Mouse (Mus musculus) C2C12 (cell line): ENCODE data around the gene Mob3b. TPM values are rescaled to one million over a fixed set of nuclear protein-coding genes. Genes with fewer than 3 reads are reported as not detected.

ENCODE experiments used
- H3K27me3 ChIP-seq: one replicate; pipeline ENCODE4 v1.6.1; 2011; ENCODE audit not compliant: control insufficient read depth, insufficient read depth, insufficient read length
- H3K36me3 ChIP-seq: one replicate; pipeline ENCODE4 v1.6.1; 2011; ENCODE audit not compliant: control insufficient read depth, insufficient read depth
- H3K4me3 ChIP-seq: one replicate; pipeline ENCODE4 v1.5.1; 2011; ENCODE audit warnings: mild to moderate bottlenecking, control low read depth; ENCODE audit not compliant: poor library complexity, insufficient read depth, severe bottlenecking
- H3K79me2 ChIP-seq: one replicate; pipeline ENCODE4 v1.6.1; 2011; ENCODE audit not compliant: control insufficient read depth, insufficient read depth
- H3K79me3 ChIP-seq: one replicate; pipeline ENCODE4 v1.6.1; 2011; ENCODE audit warnings: low read depth, control low read depth
- H3ac ChIP-seq: one replicate; pipeline ENCODE3; 2011; ENCODE audit warnings: low read depth; ENCODE audit not compliant: control insufficient read depth, insufficient read length
- CEBPB ChIP-seq: IDR thresholded peaks from one replicate; pipeline ENCODE4 v1.6.1; 2011; ENCODE audit warnings: low read depth, mild to moderate bottlenecking, control low read depth, moderate library complexity
- CTCF ChIP-seq: IDR thresholded peaks from one replicate; pipeline ENCODE4 v1.5.1; 2011; ENCODE audit not compliant: control insufficient read depth, insufficient read depth, insufficient read length
- FOSL1 ChIP-seq: IDR thresholded peaks from one replicate; pipeline ENCODE4 v1.8.0; 2011; ENCODE audit warnings: mild to moderate bottlenecking, low read length; ENCODE audit not compliant: poor library complexity, insufficient read depth, severe bottlenecking
- MAX ChIP-seq: IDR thresholded peaks from one replicate; pipeline ENCODE4 v1.6.1; 2011; ENCODE audit warnings: mild to moderate bottlenecking, control low read depth
- MYOD1 ChIP-seq: IDR thresholded peaks from one replicate; pipeline ENCODE4 v1.6.1; 2011; ENCODE audit warnings: low read depth; ENCODE audit not compliant: control insufficient read depth, insufficient read length
- MYOG ChIP-seq: IDR thresholded peaks from one replicate; pipeline ENCODE4 v1.6.1; 2011; ENCODE audit not compliant: control insufficient read depth, insufficient read length; ENCODE audit errors: extremely low read depth
- USF1 ChIP-seq: IDR thresholded peaks from one replicate; pipeline ENCODE4 v1.6.1; 2011; ENCODE audit warnings: low read depth, mild to moderate bottlenecking, control low read depth, moderate library complexity
- polyA plus RNA-seq: library from polyadenylated mRNA; unstranded; fragments of >200 nt; fragmentation: generic; extraction: Trizol; gene quantifications from one replicate; pipeline ENCODE4 v1.2.1, GENCODE M21; 2012; ENCODE audit warnings: missing spikeins

Gene Mob3b
- polyA plus RNA-seq, 1 experiment = 0.18 TPM

DNA sequence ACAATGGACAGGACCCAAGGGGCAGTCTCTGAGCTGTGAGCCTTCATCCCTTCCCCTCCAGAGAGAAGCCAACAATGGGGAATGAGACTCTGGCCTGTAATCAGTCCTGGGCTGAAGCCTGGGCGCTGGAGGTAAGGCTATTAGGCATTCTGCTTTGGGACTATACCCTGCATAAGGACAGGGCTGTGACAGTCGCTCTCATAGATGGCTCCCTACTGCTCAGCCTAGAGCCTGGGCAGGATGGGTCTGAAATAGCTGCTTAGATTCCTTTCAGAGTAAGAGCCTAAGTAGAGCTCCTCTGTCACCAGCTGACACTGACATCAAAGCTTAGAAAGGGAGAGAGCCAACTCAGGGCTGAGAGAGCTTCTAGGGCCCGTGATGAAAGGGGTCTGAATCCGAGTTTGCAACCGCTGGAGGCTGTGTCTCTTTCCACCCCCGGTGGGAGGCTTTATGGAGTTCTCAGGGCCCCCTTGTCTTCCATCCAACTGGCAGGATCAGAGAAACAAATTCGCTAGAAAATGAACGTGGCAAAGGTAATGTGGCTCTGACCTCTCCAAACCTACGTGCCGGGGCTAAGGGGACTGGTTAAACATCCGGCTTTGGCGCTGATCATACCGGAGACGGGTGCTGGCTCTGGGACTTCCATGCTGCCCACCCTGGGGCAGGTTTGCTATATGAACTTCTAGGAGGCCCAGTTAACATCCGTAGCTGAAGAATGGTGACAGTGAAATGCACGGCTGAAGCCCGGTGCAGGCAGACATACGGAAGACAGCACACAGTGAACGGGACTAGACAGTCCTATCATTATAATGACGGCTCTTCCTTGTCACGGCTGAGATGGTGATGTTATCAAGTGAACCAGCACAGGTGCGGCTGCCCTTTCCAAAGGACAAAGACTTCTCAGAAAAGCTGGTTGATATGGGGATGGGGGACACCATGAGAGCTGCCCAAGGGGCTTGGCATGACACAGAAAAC lies 165.1 kb downstream of the Mob3b start:
- H3K79me3 ChIP-seq = no peaks in the 10 kb centered on the region
- no peaks in the 10 kb centered on the region for H3K36me3 ChIP-seq
- TF ChIP-seq CTCF = no peak
- TF ChIP-seq MYOD1 = no peak
- TF ChIP-seq MAX = no peak
- TF ChIP-seq FOSL1 = no peak
- no peak for TF ChIP-seq CEBPB
- no peak for TF ChIP-seq USF1
- no peaks in the 10 kb centered on the region for H3K79me2 ChIP-seq
- H3ac ChIP-seq = no peak overlapping the region
- no peaks in the 10 kb centered on the region for H3K27me3 ChIP-seq
- no peak overlapping the region for H3K4me3 ChIP-seq

DNA sequence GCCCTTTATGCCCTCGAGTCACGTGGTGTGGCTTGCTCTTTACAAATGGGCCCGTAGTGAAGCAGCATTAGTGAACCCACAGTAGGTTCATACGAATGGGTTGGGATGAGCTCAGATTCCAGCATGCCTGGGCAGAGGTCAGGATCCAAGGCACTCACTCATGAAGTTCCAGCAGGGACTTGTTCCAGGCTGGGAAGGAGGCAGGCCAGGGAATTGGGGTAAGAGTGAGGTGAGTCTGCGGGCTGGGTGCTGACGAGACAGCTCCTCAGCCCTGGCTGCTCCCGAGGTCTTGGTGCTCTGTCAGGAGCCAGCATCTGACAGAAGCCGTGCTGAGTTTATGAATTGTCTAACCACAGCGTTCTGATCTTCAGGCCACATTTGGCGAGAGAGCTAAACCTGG lies 166.2 kb downstream of the Mob3b start:
- no peaks in the 10 kb centered on the region for H3K36me3 ChIP-seq
- no peak overlapping the region for H3ac ChIP-seq
- no peak for TF ChIP-seq USF1
- TF ChIP-seq MAX = no peak
- no peak for TF ChIP-seq MYOD1
- no peak for TF ChIP-seq CTCF
- H3K4me3 ChIP-seq = no peak overlapping the region
- no peaks in the 10 kb centered on the region for H3K79me2 ChIP-seq
- no peaks in the 10 kb centered on the region for H3K27me3 ChIP-seq
- H3K79me3 ChIP-seq = no peaks in the 10 kb centered on the region

DNA sequence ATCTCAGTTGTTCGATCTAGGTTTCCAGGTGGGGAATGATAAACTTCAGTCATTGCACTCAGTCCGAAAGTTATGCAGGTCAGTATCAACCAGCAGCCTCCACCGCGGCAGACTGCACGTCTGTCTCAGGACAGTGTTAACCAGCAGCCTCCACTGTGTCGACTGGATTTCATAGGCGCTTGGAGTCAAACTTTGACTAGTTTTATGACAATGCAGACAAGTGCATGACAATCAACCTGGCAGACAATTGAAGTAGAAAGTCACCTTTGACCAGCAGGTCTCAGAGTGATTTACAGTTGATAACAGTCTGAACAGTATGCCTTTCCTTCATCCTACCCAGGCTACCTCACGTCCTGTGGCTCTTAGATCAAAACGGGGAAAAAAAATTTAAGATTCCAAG lies 166.6 kb downstream of the Mob3b start:
- no peaks in the 10 kb centered on the region for H3K27me3 ChIP-seq
- no peak overlapping the region for H3ac ChIP-seq
- TF ChIP-seq CEBPB (no peak), MYOD1 (no peak), MAX (no peak), MYOG (no peak), USF1 (no peak), FOSL1 (no peak), CTCF (no peak)
- H3K79me3 ChIP-seq = no peaks in the 10 kb centered on the region
- H3K36me3 ChIP-seq = no peaks in the 10 kb centered on the region
- H3K4me3 ChIP-seq = no peak overlapping the region
- no peaks in the 10 kb centered on the region for H3K79me2 ChIP-seq

DNA sequence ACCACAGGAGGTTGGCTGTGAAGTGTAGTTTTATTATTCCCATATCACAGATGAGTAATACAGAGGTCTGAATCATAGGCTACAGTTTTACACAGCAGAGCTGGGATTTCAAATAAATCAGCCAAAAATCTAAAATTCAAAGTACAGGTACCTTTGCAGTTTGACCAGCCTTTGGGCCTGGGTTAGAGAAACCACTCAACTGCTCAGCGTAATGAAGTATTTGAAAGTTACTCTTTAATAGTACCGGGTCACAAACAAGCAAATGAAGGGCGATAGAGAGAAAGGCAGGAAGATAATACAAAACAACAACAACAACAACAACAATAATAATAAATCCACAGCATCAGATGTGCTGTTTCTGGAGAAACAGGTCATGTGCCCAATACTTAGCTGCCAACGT lies 169.7 kb downstream of the Mob3b start:
- H3ac ChIP-seq = no peak overlapping the region
- no peak overlapping the region for H3K4me3 ChIP-seq
- H3K36me3 ChIP-seq = no peaks in the 10 kb centered on the region
- H3K27me3 ChIP-seq = no peaks in the 10 kb centered on the region
- H3K79me2 ChIP-seq = no peaks in the 10 kb centered on the region
- TF ChIP-seq MYOG (no peak), MAX (no peak)
- no peaks in the 10 kb centered on the region for H3K79me3 ChIP-seq

DNA sequence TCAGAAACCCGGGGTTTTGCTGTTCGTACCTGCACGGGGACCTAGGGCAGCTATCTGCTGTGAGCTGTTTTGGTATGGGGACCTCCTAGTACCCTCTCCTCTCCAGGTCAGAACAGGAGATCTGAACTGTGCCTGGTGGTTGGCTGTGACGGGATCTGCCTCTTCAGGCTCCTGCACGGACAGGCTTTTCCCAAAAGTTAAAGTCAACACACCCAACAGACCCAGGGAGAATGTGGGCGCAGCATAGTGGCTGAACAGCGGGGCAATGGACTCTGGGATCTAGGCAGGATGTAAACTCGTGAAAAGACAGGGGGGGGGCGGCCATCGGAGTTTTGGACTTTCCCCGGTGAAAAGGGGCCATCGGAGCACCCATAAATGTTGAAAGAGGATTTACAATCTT lies 170.2 kb downstream of the Mob3b start:
- no peak overlapping the region for H3K4me3 ChIP-seq
- no peaks in the 10 kb centered on the region for H3K27me3 ChIP-seq
- H3K79me3 ChIP-seq = no peaks in the 10 kb centered on the region
- H3K79me2 ChIP-seq = no peaks in the 10 kb centered on the region
- no peak overlapping the region for H3ac ChIP-seq
- no peaks in the 10 kb centered on the region for H3K36me3 ChIP-seq
- no peak for TF ChIP-seq USF1
- TF ChIP-seq CEBPB = no peak
- no peak for TF ChIP-seq CTCF
- TF ChIP-seq MYOG = no peak
- no peak for TF ChIP-seq FOSL1
- no peak for TF ChIP-seq MYOD1
- no peak for TF ChIP-seq MAX

DNA sequence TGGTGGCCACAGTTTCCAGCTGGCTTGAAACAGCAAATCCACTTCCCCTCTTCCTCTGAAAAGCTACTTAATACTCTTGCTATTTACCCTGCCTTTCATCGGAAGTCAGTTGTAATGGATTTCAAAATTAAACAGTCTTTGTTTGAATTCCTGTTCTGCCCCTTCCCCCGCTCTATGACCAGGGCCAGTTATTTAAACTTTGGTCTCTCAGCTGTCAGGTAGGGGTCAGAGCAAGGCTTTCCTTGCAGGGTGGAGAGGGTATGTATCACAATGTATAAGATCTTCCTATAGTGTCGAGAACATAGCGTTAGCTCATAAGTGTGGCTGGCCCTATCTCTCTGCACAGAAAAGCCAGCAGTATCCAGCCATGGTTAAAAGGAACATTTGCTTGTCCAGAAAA lies 170.6 kb downstream of the Mob3b start:
- TF ChIP-seq FOSL1 (no peak), MAX (no peak), MYOD1 (no peak), MYOG (no peak), CTCF (no peak), CEBPB (no peak), USF1 (no peak)

More for the DNA sequence above, 170.6 kb downstream of the Mob3b start:
- H3K79me3 ChIP-seq = no peaks in the 10 kb centered on the region
- no peaks in the 10 kb centered on the region for H3K79me2 ChIP-seq
- H3K36me3 ChIP-seq = no peaks in the 10 kb centered on the region
- H3K27me3 ChIP-seq = no peaks in the 10 kb centered on the region
- no peak overlapping the region for H3ac ChIP-seq
- no peak overlapping the region for H3K4me3 ChIP-seq
